Mouse (Mus musculus) cerebellum, postnatal 25 days (tissue): ENCODE data around the gene Mrps5.
"Not testable (repeated sequence)": the region's sequence is repeated elsewhere in the genome, so short reads cannot be mapped to it uniquely, and the experiment has no call there.

Experiments used
- DNase-seq, 2 experiments: peaks; one replicate each; pipeline ENCODE4 v3.0.0; 2021; ENCODE audit warnings: mixed read lengths in 2 of 2

Gene Mrps5

DNA sequence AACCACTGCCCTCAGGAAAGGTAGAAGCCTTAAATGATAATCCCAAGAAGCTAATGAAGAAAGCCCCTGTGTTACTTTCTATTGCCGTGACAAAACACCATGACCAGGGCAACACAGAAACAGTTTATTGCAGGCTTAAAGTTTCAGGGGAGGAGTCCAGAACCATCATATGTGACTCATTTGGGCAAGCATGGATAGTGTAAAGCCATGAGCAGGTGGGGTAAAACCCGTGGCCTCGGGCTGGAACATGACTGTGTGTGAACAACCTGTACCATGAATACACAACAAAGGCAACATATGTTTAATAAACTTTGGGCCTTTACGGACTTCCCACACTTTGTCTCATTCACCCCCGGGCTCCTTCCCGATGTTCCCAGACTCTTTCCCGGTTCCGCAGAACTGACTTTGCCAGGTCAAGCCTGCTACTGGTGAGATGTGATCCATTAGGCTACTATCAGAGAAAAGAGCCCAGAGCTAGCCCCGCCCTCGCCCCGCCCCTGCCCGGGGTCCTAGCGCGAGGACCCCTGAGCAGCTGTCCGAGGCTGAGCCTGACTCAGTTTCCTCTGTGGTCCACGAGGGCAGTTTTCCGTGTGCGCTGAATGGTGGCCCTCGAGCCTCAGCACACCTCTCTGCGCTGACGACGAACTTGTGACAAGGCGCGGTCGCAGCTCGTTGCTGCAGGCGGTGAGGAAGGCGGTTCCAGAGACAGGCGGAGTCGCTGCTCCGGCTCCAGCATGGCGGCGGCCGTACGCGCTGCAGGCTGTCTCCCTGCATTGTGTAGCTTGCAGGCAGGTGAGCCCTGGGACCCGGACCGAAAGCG lies at the start of gene Mrps5, which contains the start of gene Zfp661:
TSS of gene Mrps5 (plus strand) at position 529 of the 820 bp plus-strand sequence.
TSS of gene Zfp661 (minus strand) at position 401 of the 820 bp plus-strand sequence.
- peak; percentile 89 to 92 for DNase-seq

DNA sequence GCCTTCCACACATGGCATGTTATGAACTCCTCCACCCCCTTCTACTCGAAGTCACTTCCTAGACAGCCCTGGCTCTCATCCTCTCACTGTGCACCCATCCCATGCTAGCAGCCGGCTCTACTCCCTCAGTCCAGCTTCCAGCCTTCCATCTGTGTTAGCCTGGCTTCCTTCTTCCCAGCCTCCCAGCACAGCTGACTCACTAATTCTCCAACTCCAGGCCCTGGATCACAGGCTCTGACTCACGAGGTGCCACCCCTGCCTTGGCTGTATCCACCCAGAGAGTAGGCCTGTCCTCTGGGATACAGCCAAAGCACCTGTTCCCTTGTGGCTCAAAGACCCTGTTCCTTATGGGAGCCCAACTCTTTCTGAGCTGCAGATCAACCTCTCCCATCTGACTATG lies 49.5 kb upstream of the Mrps5 start:
- DNase-seq, result peak in 1 of 2 experiments; percentile 29

- peak; percentile 66 to 76 for DNase-seq
These were observed 47.5 kb upstream of the Mrps5 start for GRCm38 (mm10) chr2:127539494-127539893.

GRCm38 (mm10) chr2:127541185-127541584 lies 45.8 kb upstream of the Mrps5 start, which contains the start of gene Prom2:
Prom2 (minus strand) TSS chr2:127541467.
- peak in 1 of 2 experiments; percentile 61 for DNase-seq

DNA sequence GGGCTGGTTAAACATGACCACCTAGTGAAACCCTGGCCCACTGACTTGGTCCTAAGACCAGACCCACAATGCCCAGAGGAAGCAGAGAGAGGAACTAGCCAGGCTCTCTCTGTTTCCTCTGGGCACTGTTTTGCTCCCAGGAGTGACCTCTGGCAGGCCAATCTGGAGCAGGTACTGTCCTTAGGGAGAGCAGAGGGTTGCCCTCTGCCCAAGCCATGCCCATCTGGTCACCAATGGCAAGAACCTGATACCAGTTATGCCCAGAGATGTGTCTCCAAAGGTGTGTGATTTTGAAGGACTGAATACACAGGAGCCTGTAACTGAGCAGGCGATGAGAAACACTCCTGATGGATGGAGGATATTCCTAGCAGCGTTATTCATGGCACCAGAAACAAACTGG lies 45.3 kb upstream of the Mrps5 start:
- peak; percentile 42 to 52 for DNase-seq

GRCm38 (mm10) chr2:127548342-127549074 lies 38.5 kb upstream of the Mrps5 start:
- peak in 1 of 2 experiments; percentile 1 for DNase-seq

DNA sequence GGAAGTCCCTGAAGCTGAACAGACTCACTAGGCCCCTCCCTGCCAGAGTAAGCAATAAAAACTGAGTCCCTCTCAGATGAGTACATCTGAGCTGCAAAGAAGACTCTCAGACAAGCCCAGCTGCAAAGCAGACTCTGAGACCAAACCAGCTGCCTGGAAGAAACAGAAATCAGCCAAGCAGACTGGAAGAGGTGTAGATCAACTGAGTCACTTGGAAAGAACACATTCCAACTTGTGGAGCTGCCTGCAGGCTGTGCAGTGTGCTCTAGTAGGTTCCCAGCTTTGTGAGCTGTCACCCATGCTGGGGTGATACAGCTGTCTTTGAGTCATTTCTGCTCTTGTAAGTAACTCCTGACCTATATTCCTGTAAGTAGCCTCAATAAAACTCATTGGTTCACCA lies 37.3 kb upstream of the Mrps5 start:
- peak; percentile 5 to 10 for DNase-seq

DNA sequence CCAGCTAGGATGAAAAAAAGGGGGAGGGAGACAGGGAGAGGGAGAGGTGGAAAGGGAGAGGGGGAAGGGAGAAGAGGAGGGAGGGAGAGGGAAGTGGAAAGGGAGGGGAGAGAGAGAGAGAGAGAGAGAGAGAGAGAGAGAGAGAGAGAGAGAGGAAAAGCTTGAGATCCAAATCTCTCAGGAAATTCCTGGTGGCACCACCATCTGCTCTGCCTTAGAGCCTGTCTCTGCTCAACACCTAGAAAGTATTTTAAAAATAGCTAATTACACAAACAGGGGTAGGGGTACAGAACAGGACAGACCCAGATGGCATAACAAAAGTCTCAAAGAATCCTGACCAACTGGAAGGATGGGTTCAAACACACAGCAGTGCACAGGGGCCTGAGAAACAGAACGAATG lies 36.6 kb upstream of the Mrps5 start:
- peak in 1 of 2 experiments; percentile 59 for DNase-seq

DNA sequence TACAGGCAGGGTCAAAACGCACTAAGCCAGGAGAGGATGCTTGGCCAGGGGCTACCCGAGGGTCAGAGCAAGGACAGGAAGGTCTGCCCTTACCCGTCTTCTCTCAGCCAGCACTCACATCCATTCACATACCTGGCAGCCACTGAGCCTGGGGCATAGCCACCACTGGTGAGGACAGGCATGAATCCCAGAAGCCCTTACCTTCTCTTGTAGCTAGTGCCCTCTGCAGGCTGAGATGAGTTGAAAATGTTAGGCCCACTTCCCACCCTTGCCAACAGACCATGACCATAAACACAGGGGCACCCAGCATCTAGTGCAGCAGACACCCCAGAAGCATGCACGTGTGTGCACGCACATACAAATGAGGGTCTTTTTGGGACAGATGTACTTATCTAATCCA lies 35.9 kb upstream of the Mrps5 start:
- DNase-seq, result peak; percentile 88 to 90

DNA sequence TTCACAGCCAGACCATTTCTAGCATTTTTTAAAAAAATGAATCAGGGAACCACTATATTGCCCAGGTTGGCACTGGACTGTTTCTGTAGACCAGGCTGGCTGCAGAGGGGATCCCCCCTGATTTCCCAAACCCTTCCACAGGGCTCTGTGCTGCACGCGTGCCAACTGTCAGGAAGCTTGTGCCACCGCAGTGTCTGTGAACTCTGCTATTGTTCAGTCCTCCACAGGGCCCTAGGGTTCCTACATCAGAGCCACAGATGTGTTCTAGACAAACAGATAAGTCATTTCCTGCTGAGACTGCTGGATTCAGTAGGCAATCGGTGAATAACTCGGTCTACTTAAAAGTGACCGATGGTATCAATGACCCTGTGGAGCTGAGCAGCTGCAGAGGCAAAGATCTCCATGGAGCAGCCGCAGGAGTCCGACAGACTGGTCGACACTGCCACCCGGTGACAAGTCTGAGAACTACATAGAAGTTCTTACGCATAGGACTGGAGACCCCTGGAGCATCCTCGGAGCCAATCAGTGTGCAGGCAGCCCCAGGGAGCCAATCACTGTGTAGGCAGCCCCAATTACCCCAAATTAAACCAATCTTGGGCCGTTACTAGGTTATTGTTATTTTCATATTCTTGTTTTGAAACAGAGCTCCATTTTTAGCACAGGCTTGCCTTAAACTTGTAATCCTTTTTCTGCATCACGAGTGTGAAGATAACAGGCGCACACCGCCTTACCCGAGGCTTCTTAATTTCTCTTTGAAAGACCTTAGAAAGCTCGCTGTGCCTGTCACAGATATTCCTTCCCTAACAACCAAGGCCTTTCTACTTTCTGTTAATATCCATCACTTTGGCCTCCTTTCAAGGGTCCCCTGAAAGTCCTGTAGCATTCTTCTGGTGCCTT lies 27.7 kb upstream of the Mrps5 start:
- peak; percentile 88 to 94 for DNase-seq

GRCm38 (mm10) chr2:127573322-127573721 lies 13.7 kb upstream of the Mrps5 start:
- DNase-seq, result no peak

GRCm38 (mm10) chr2:127584436-127584858 lies 2.6 kb upstream of the Mrps5 start:
- peak; percentile 97 for DNase-seq

GRCm38 (mm10) chr2:127587514-127587844 lies 457 bp downstream of the Mrps5 start:
- DNase-seq, result no peak

- DNase-seq, result no peak
These were observed 1.9 kb downstream of the Mrps5 start for GRCm38 (mm10) chr2:127588897-127589296.

DNA sequence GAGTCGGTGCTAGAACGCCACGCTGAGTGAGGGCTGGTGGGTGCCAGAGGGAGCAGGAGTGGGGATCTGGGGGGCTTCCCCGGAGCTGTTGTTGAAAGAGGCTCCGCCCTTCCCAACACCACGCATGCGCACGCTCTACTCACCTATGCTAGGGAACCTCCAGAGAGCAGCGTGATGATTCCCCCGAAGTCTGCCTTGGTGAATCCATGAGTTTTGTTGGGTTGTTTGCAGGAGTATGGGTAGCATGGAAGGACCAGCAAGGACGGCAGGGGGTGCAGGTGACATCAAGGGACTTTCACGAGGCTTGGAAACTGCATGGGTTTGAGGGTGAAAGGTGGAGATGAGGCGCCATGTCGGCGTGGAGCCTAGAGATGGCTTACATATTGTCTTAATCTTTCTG lies 3.2 kb downstream of the Mrps5 start:
- DNase-seq, result no peak

DNA sequence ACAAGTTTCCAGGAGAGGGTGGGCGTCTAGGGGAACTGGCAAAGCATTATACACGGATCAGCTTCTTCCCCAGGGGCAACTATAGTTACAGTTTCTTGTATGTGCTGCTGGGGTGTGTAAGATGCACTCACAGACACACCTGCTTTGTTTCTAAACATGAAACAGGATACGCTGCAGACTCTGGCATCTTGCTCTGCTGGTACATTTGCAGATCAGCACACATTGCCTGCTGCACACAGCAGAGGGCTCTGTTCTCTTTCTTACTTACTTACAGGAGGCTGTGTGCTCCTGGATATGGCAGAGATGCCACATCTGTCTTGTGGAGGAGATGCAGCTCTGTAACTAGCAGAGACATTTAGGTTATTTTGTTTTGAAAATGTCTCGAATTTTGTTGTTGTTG lies 3.8 kb downstream of the Mrps5 start:
- DNase-seq, result no peak

- DNase-seq, result not testable (repeated sequence)
These were observed 16.4 kb downstream of the Mrps5 start for GRCm38 (mm10) chr2:127603383-127603782.

DNA sequence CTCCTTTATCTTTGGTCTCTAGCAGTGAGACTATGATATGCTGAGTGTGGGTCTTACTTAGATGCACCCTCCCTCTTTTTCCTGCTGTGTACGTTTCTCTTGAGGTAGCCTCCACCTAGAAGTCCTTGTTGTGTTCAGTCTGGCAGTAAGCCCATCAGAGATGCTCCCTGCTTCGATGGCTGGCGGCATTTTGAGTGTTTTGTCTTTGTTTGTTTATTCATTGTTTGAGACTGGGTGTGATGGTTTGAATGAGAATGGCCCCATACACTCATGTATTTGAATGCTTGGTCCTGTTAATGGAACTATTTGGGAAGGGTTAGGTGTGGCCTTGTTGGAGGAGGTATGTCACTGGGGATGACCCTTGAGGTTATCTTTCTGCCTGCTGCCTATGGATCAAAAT lies 18.2 kb downstream of the Mrps5 start:
- DNase-seq, result no peak

GRCm38 (mm10) chr2:127608234-127608633 lies 21.2 kb downstream of the Mrps5 start:
- DNase-seq, result no peak

DNA sequence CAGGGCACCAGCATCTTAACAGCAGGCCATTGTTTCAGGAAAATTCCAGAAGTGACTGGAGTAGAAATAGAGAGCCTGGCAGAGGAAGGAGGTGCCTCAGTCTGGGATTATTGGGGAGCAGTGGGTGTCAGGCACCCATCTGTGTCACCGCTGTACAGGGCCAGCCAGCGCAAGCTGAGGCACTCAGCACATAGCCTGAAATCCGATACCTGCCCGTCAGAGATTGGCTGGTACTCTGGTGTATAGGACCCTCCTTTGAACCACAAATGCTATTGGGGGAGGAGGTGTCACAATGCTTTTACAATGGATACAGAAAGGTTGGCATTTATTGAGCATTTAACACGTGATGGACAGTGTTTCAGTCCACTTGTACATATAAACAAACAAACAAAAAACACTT lies 22.0 kb downstream of the Mrps5 start:
- DNase-seq, result no peak

- no peak for DNase-seq
These were observed 24.4 kb downstream of the Mrps5 start for GRCm38 (mm10) chr2:127611386-127611785.

DNA sequence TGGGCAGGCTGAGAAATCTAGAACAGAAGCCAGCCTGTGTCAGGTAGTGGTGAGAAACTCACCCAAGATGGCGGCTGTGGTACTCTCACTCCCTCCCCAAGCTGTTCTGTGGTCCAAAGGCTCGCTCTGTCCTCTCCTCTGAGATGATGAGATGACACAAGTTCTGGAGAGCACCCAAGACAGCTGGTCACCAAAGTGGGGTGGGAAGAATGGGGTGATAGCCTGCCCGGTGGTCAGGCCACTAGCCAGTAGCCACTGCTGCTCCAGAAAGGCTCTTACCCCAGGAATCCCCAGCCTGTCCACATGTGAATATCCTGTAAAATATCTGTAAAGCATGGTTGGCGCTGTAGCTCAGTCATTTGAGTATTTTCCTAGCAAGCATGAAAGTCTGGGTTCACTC lies 25.3 kb downstream of the Mrps5 start:
- no peak for DNase-seq

GRCm38 (mm10) chr2:127619311-127619710 lies 32.3 kb downstream of the Mrps5 start:
- DNase-seq, result no peak
